Mouse (Mus musculus) intestine, embryonic 14.5 days (tissue): ENCODE data around the gene Ccdc173. TPM values are rescaled to one million over a fixed set of nuclear protein-coding genes. Genes with fewer than 3 reads are reported as not detected.
A peak's percentile ranks its signal among the peaks of the same experiment; 100 is the strongest.
"Not testable (repeated sequence)": the region's sequence is repeated elsewhere in the genome, so short reads cannot be mapped to it uniquely, and the experiment has no call there.

Experiments used
- ATAC-seq: fragments of 200-750 bp; cut with Nextera tagmentation; replicated peaks from 2 replicates; pipeline ENCODE4 v1.8.0; 2017; ENCODE audit warnings: low read depth, moderate number of reproducible peaks, moderate TSS enrichment, moderate library complexity; ENCODE audit not compliant: low FRiP score, low TSS enrichment
- DNase-seq: peaks from one replicate; pipeline ENCODE4 v3.0.0-alpha.2; 2018; ENCODE audit warnings: low spot score
- H3K27ac ChIP-seq: fragments of 300-500 bp; sonication (generic); 2 replicates; pipeline ENCODE4 v1.5.1; 2014; ENCODE audit warnings: low read depth, mild to moderate bottlenecking, control low read depth
- H3K27me3 ChIP-seq: fragments of 300-500 bp; sonication (generic); replicated peaks from 2 replicates; pipeline ENCODE4 v1.6.1; 2014; ENCODE audit warnings: low read length, control low read depth; ENCODE audit not compliant: control insufficient read depth, insufficient read depth
- H3K36me3 ChIP-seq: fragments of 300-500 bp; sonication (generic); 2 replicates; pipeline ENCODE4 v1.6.1; 2014; ENCODE audit warnings: low read length, control low read depth; ENCODE audit not compliant: control insufficient read depth, insufficient read depth
- H3K4me1 ChIP-seq: fragments of 300-500 bp; sonication (generic); replicated peaks from 2 replicates; pipeline ENCODE4 v1.6.1; 2014; ENCODE audit warnings: low read length, control low read depth, mixed read lengths; ENCODE audit not compliant: control insufficient read depth, insufficient read depth
- H3K4me2 ChIP-seq: fragments of 300-500 bp; sonication (generic); 2 replicates; pipeline ENCODE4 v1.6.1; 2014; ENCODE audit warnings: low read length
- H3K4me3 ChIP-seq: fragments of 300-500 bp; sonication (generic); 2 replicates; pipeline ENCODE4 v1.5.1; 2014; ENCODE audit warnings: low read depth, low read length, control low read depth, mixed read lengths
- H3K9ac ChIP-seq: fragments of 300-500 bp; sonication (generic); 2 replicates; pipeline ENCODE4 v1.6.1; 2014; ENCODE audit warnings: mild to moderate bottlenecking, low read length
- H3K9me3 ChIP-seq: fragments of 300-500 bp; sonication (generic); 2 replicates; pipeline ENCODE4 v1.6.1; 2016; ENCODE audit warnings: low read length, control low read depth; ENCODE audit not compliant: control insufficient read depth
- WGBS: fragments of 180-500 bp; shearing (Covaris S2); extraction: QIAGEN DNeasy Blood & Tissue Kit; methylation state at CpG from one replicate; pipeline ENCODE4 v1.1.7; 2014; 5-methylcytosine and 5-hydroxymethylcytosine counted together
- polyA plus RNA-seq: library from polyadenylated mRNA; unstranded; fragments of >200 nt; fragmentation: Nextera tagmentation; extraction: Ambion mirVana; gene quantifications from 2 replicates; pipeline ENCODE4 v1.2.1, GENCODE M21; 2014

The Ccdc173 gene
- polyA plus RNA-seq, 1 experiment from 2014 or later = 1.5 TPM

GRCm38 (mm10) chr2:69810169-69810568, 20.8 kb upstream of the Ccdc173 start:
- no peaks in the 10 kb centered on the region for H3K27me3 ChIP-seq
- H3K36me3 ChIP-seq = no peaks in the 10 kb centered on the region
- H3K4me1 ChIP-seq = no peaks in the 10 kb centered on the region
- no peak overlapping the region for H3K4me3 ChIP-seq
- no peaks in the 10 kb centered on the region for H3K9me3 ChIP-seq
- 61% methylated on average over 15 of the region's 15 CpGs for WGBS
- H3K4me2 ChIP-seq = no peak overlapping the region
- DNase-seq (no peak), ATAC-seq (no peak)
- no peak overlapping the region for H3K27ac ChIP-seq
- no peak overlapping the region for H3K9ac ChIP-seq

GRCm38 (mm10) chr2:69804663-69805062, 15.3 kb upstream of the Ccdc173 start:
- H3K4me3 ChIP-seq, DNase-seq, H3K27ac ChIP-seq, H3K27me3 ChIP-seq, H3K9ac ChIP-seq, H3K9me3 ChIP-seq, ATAC-seq, H3K36me3 ChIP-seq, H3K4me1 ChIP-seq, H3K4me2 ChIP-seq: not testable (repeated sequence)
- WGBS = 77% methylated on average over 8 of the region's 9 CpGs

GRCm38 (mm10) chr2:69803756-69804155, 14.4 kb upstream of the Ccdc173 start:
- H3K9ac ChIP-seq = no peak overlapping the region
- H3K27ac ChIP-seq = no peak overlapping the region
- no peak overlapping the region for H3K4me2 ChIP-seq
- no peaks in the 10 kb centered on the region for H3K27me3 ChIP-seq
- WGBS = 66% methylated on average over 8 of the region's 8 CpGs
- H3K9me3 ChIP-seq = no peaks in the 10 kb centered on the region
- no peaks in the 10 kb centered on the region for H3K4me1 ChIP-seq
- DNase-seq = no peak
- H3K4me3 ChIP-seq = no peak overlapping the region
- H3K36me3 ChIP-seq = no peaks in the 10 kb centered on the region
- no peak for ATAC-seq

- no peak overlapping the region for H3K9ac ChIP-seq
- WGBS = 54% methylated on average over 5 of the region's 5 CpGs
- no peak overlapping the region for H3K27ac ChIP-seq
- no peaks in the 10 kb centered on the region for H3K4me1 ChIP-seq
- ATAC-seq = peak; percentile 76; the same call in 1 of the 2 replicates
- no peaks in the 10 kb centered on the region for H3K36me3 ChIP-seq
- H3K27me3 ChIP-seq = no peaks in the 10 kb centered on the region
- H3K9me3 ChIP-seq = no peaks in the 10 kb centered on the region
- DNase-seq = peak; percentile 68
- no peak overlapping the region for H3K4me3 ChIP-seq
- H3K4me2 ChIP-seq = no peak overlapping the region
These were observed 13.5 kb upstream of the Ccdc173 start for GRCm38 (mm10) chr2:69802911-69803312.

GRCm38 (mm10) chr2:69790722-69791121, 1.3 kb upstream of the Ccdc173 start:
- Histone ChIP-seq H3K9me3 (no peaks in the 10 kb centered on the region), H3K4me3 (0 out of 2 replicates have a peak overlapping the region, but pooled peaks have one; percentile 78), H3K4me2 (peak overlapping the region; percentile 88), H3K27me3 (no peaks in the 10 kb centered on the region), H3K9ac (no peak overlapping the region), H3K36me3 (peaks cover 24% of the 10 kb centered on the region), H3K4me1 (peaks cover 4% of the 10 kb centered on the region; the same call in 1 of the 2 replicates), H3K27ac (no peak overlapping the region)
- DNase-seq (no peak), ATAC-seq (no peak)
- 72% methylated on average over 4 of the region's 4 CpGs for WGBS

GRCm38 (mm10) chr2:69790285-69790684, 910 bp upstream of the Ccdc173 start:
- peak overlapping the region; percentile 59; the same call in 1 of the 2 replicates for H3K9ac ChIP-seq
- ATAC-seq = 0 out of 2 replicates have a peak, but pooled peaks have one; percentile 38
- H3K4me1 ChIP-seq = peaks cover 4% of the 10 kb centered on the region; the same call in 1 of the 2 replicates
- peak overlapping the region; percentile 88 for H3K4me2 ChIP-seq
- H3K27me3 ChIP-seq = no peaks in the 10 kb centered on the region
- H3K27ac ChIP-seq = peak overlapping the region; percentile 68; the same call in 1 of the 2 replicates
- WGBS = 3% methylated on average over 10 of the region's 10 CpGs
- peak overlapping the region; percentile 78 for H3K4me3 ChIP-seq
- peaks cover 20% of the 10 kb centered on the region for H3K36me3 ChIP-seq
- peak; percentile 93 for DNase-seq
- H3K9me3 ChIP-seq = no peaks in the 10 kb centered on the region

GRCm38 (mm10) chr2:69788974-69789373, 401 bp downstream of the Ccdc173 start:
- peak overlapping the region; percentile 59 for H3K9ac ChIP-seq
- H3K4me3 ChIP-seq = peak overlapping the region; percentile 78
- WGBS = 21% methylated on average over 9 of the region's 9 CpGs
- H3K9me3 ChIP-seq = no peaks in the 10 kb centered on the region
- H3K4me2 ChIP-seq = peak overlapping the region; percentile 88
- peaks cover 15% of the 10 kb centered on the region; the same call in 1 of the 2 replicates for H3K36me3 ChIP-seq
- H3K27ac ChIP-seq = peak overlapping the region; percentile 64
- peaks cover 4% of the 10 kb centered on the region; the same call in 1 of the 2 replicates for H3K4me1 ChIP-seq
- no peaks in the 10 kb centered on the region for H3K27me3 ChIP-seq
- ATAC-seq (peak; percentile 41; the same call in 1 of the 2 replicates), DNase-seq (no peak)

GRCm38 (mm10) chr2:69778836-69779177, 10.6 kb downstream of the Ccdc173 start:
- no peaks in the 10 kb centered on the region for H3K36me3 ChIP-seq
- ATAC-seq (no peak), DNase-seq (no peak)
- H3K4me2 ChIP-seq = no peak overlapping the region
- no peak overlapping the region for H3K9ac ChIP-seq
- 45% methylated on average over 5 of the region's 5 CpGs for WGBS
- no peaks in the 10 kb centered on the region for H3K4me1 ChIP-seq
- no peaks in the 10 kb centered on the region for H3K27me3 ChIP-seq
- H3K9me3 ChIP-seq = no peaks in the 10 kb centered on the region
- no peak overlapping the region for H3K4me3 ChIP-seq
- H3K27ac ChIP-seq = no peak overlapping the region
